Mouse (Mus musculus): ENCODE data around the gene Tpcn1. TPM values are rescaled to one million over a fixed set of nuclear protein-coding genes. Genes with fewer than 3 reads are reported as not detected.

Tpcn1 gene
- polyA plus RNA-seq, 1 experiment from 2014 or later: 18.3 TPM

GRCm38 (mm10) chr5:120493873-120494395, 94.5 kb downstream of the Tpcn1 start:
- Histone ChIP-seq H3K27ac (ENCODE audit: low read length) (no peak overlapping the region), H3K27me3 (replicated peaks; ENCODE audit: control insufficient read depth, insufficient read depth, low read length) (no peaks in the 10 kb centered on the region), H3K4me2 (ENCODE audit: low read length) (no peak overlapping the region), H3K4me3 (replicated peaks; ENCODE audit: low read length) (no peak overlapping the region), H3K4me1 (replicated peaks; ENCODE audit: control insufficient read depth, insufficient read depth, low read length) (peaks cover 12% of the 10 kb centered on the region; the same call in 1 of the 2 replicates), H3K36me3 (ENCODE audit: control insufficient read depth, insufficient read depth) (no peaks in the 10 kb centered on the region), H3K9me3 (ENCODE audit: control insufficient read depth, low read length) (no peaks in the 10 kb centered on the region), H3K9ac (replicated peaks; ENCODE audit: low read depth, low read length) (no peak overlapping the region)
- WGBS: 73% methylated on average over 9 of the region's 9 CpGs
- ATAC-seq: no peak

GRCm38 (mm10) chr5:120493440-120493839, 95.0 kb downstream of the Tpcn1 start:
- 84% methylated on average over 6 of the region's 6 CpGs for WGBS
- no peak for ATAC-seq
- Histone ChIP-seq H3K36me3 (ENCODE audit: control insufficient read depth, insufficient read depth) (no peaks in the 10 kb centered on the region), H3K4me2 (ENCODE audit: low read length) (no peak overlapping the region), H3K9ac (replicated peaks; ENCODE audit: low read depth, low read length) (no peak overlapping the region), H3K4me3 (replicated peaks; ENCODE audit: low read length) (no peak overlapping the region), H3K27ac (ENCODE audit: low read length) (no peak overlapping the region), H3K9me3 (ENCODE audit: control insufficient read depth, low read length) (no peaks in the 10 kb centered on the region), H3K27me3 (replicated peaks; ENCODE audit: control insufficient read depth, insufficient read depth, low read length) (no peaks in the 10 kb centered on the region), H3K4me1 (replicated peaks; ENCODE audit: control insufficient read depth, insufficient read depth, low read length) (peaks cover 12% of the 10 kb centered on the region; the same call in 1 of the 2 replicates)

- H3K9me3 ChIP-seq (ENCODE audit: control insufficient read depth, low read length): no peaks in the 10 kb centered on the region
- peaks cover 12% of the 10 kb centered on the region; the same call in 1 of the 2 replicates for H3K4me1 ChIP-seq (replicated peaks; ENCODE audit: control insufficient read depth, insufficient read depth, low read length)
- no peak overlapping the region for H3K4me3 ChIP-seq (replicated peaks; ENCODE audit: low read length)
- no peaks in the 10 kb centered on the region for H3K27me3 ChIP-seq (replicated peaks; ENCODE audit: control insufficient read depth, insufficient read depth, low read length)
- H3K36me3 ChIP-seq (ENCODE audit: control insufficient read depth, insufficient read depth): 0 out of 2 replicates have a peak, but pooled peaks cover 5% of the 10 kb centered on the region
- no peak for ATAC-seq
- no peak overlapping the region for H3K4me2 ChIP-seq (ENCODE audit: low read length)
- H3K27ac ChIP-seq (ENCODE audit: low read length): no peak overlapping the region
- H3K9ac ChIP-seq (replicated peaks; ENCODE audit: low read depth, low read length): no peak overlapping the region
- WGBS: 62% methylated on average over 11 of the region's 11 CpGs
Measured at GRCm38 (mm10) chr5:120492437-120492836, 96.0 kb downstream of the Tpcn1 start.

GRCm38 (mm10) chr5:120490679-120491192, 97.7 kb downstream of the Tpcn1 start:
- Histone ChIP-seq H3K27me3 (replicated peaks; ENCODE audit: control insufficient read depth, insufficient read depth, low read length) (no peaks in the 10 kb centered on the region), H3K4me2 (ENCODE audit: low read length) (no peak overlapping the region), H3K4me1 (replicated peaks; ENCODE audit: control insufficient read depth, insufficient read depth, low read length) (peaks cover 12% of the 10 kb centered on the region; the same call in 1 of the 2 replicates), H3K27ac (ENCODE audit: low read length) (no peak overlapping the region), H3K9ac (replicated peaks; ENCODE audit: low read depth, low read length) (no peak overlapping the region), H3K4me3 (replicated peaks; ENCODE audit: low read length) (no peak overlapping the region), H3K9me3 (ENCODE audit: control insufficient read depth, low read length) (no peaks in the 10 kb centered on the region), H3K36me3 (ENCODE audit: control insufficient read depth, insufficient read depth) (0 out of 2 replicates have a peak, but pooled peaks cover 12% of the 10 kb centered on the region)
- peak; percentile 73 for ATAC-seq
- WGBS: 51% methylated on average over 8 of the region's 8 CpGs

DNA sequence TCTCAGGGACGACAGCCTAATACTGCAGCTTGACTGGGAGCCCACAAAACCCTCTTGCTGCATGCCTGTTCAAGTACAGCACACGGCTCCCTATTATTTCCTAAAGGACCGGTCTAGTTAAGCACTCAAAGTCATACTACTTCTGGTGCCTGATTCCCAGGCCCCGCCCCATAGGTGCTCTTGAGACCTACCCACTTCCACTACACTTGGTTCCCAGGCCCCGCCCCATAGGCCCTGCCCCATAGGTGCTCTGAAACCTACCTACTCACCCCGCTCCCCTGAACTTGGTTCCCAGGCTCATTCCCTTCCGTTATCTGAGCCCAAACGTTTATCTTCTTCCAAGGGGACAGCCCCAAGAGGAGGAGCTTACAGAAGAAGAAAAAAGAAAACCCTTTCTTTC, 100.6 kb downstream of the Tpcn1 start:
- H3K36me3 ChIP-seq (ENCODE audit: control insufficient read depth, insufficient read depth): peaks cover 14% of the 10 kb centered on the region
- H3K4me3 ChIP-seq (replicated peaks; ENCODE audit: low read length): no peak overlapping the region
- no peak overlapping the region for H3K4me2 ChIP-seq (ENCODE audit: low read length)
- ATAC-seq: no peak
- peaks cover 9% of the 10 kb centered on the region; the same call in 1 of the 2 replicates for H3K4me1 ChIP-seq (replicated peaks; ENCODE audit: control insufficient read depth, insufficient read depth, low read length)
- H3K27me3 ChIP-seq (replicated peaks; ENCODE audit: control insufficient read depth, insufficient read depth, low read length): no peaks in the 10 kb centered on the region
- no peak overlapping the region for H3K27ac ChIP-seq (ENCODE audit: low read length)
- WGBS: 84% methylated on average over 8 of the region's 8 CpGs
- no peaks in the 10 kb centered on the region for H3K9me3 ChIP-seq (ENCODE audit: control insufficient read depth, low read length)
- no peak overlapping the region for H3K9ac ChIP-seq (replicated peaks; ENCODE audit: low read depth, low read length)

Other genes starting within 250 kb of the Tpcn1 start
- 3.8 and 7.0 TPM in 2 replicates for gene Lhx5, start 157.0 kb downstream of the Tpcn1 start, polyA plus RNA-seq (2015; fragmentation: Nextera tagmentation; extraction: Ambion mirVana)
- 1.9 and 2.3 TPM in 2 replicates for gene Sdsl, start 115.9 kb downstream of the Tpcn1 start, polyA plus RNA-seq (2015; fragmentation: Nextera tagmentation; extraction: Ambion mirVana)
- gene Sds, start 112.1 kb downstream of the Tpcn1 start, polyA plus RNA-seq (2015; fragmentation: Nextera tagmentation; extraction: Ambion mirVana): not detected in 2 replicates
- gene Plbd2, start 85.0 kb downstream of the Tpcn1 start, polyA plus RNA-seq (2015; fragmentation: Nextera tagmentation; extraction: Ambion mirVana): 22.9 and 24.6 TPM in 2 replicates
- 1.9 and 2.0 TPM in 2 replicates for gene Slc8b1, start 77.5 kb downstream of the Tpcn1 start, polyA plus RNA-seq (2015; fragmentation: Nextera tagmentation; extraction: Ambion mirVana)
- gene Iqcd, start 343 bp upstream of the Tpcn1 start, polyA plus RNA-seq (2015; fragmentation: Nextera tagmentation; extraction: Ambion mirVana): 0.98 and 1.0 TPM in 2 replicates
- gene Rita1, start 23.9 kb upstream of the Tpcn1 start, polyA plus RNA-seq (2015; fragmentation: Nextera tagmentation; extraction: Ambion mirVana): 21.2 and 26.9 TPM in 2 replicates
- gene Ddx54, start 24.1 kb upstream of the Tpcn1 start, polyA plus RNA-seq (2015; fragmentation: Nextera tagmentation; extraction: Ambion mirVana): 49.2 and 49.3 TPM in 2 replicates
- gene Cfap73, start 45.6 kb upstream of the Tpcn1 start, polyA plus RNA-seq (2015; fragmentation: Nextera tagmentation; extraction: Ambion mirVana): 0.39 and 0.46 TPM in 2 replicates
- gene Rasal1, start 60.1 kb upstream of the Tpcn1 start, polyA plus RNA-seq (2015; fragmentation: Nextera tagmentation; extraction: Ambion mirVana): 5.3 and 6.3 TPM in 2 replicates
- 43.4 and 44.1 TPM in 2 replicates for gene Dtx1, start 123.3 kb upstream of the Tpcn1 start, polyA plus RNA-seq (2015; fragmentation: Nextera tagmentation; extraction: Ambion mirVana)
- 0.27 TPM in 1 of 2 replicates, not detected in the other for gene Oas2, start 161.2 kb upstream of the Tpcn1 start, polyA plus RNA-seq (2015; fragmentation: Nextera tagmentation; extraction: Ambion mirVana)
- gene Oas3, start 189.0 kb upstream of the Tpcn1 start, polyA plus RNA-seq (2015; fragmentation: Nextera tagmentation; extraction: Ambion mirVana): 0.15 and 0.25 TPM in 2 replicates
- gene Oas1e, start 206.9 kb upstream of the Tpcn1 start, polyA plus RNA-seq (2015; fragmentation: Nextera tagmentation; extraction: Ambion mirVana): not detected in 2 replicates
- 0.32 and 0.34 TPM in 2 replicates for gene Oas1c, start 223.8 kb upstream of the Tpcn1 start, polyA plus RNA-seq (2015; fragmentation: Nextera tagmentation; extraction: Ambion mirVana)

Data from forebrain, embryonic 16.5 days (tissue).